Mouse (Mus musculus) embryonic facial prominence, embryonic 10.5 days (tissue): ENCODE data around the gene Dnpep. TPM values are rescaled to one million over a fixed set of nuclear protein-coding genes. Genes with fewer than 3 reads are reported as not detected.

Source experiments
- DNase-seq: peaks from one replicate; pipeline ENCODE4 v3.0.0-alpha.2; 2017; ENCODE audit warnings: low spot score
- H3K27ac ChIP-seq: fragments of 300-500 bp; sonication (generic); replicated peaks from 2 replicates; pipeline ENCODE4 v1.5.1; 2016; ENCODE audit warnings: mild to moderate bottlenecking
- H3K27me3 ChIP-seq: fragments of 300-500 bp; sonication (generic); replicated peaks from 2 replicates; pipeline ENCODE4 v1.6.1; 2016; ENCODE audit warnings: low read depth, mild to moderate bottlenecking; ENCODE audit not compliant: poor library complexity, severe bottlenecking
- H3K36me3 ChIP-seq: fragments of 300-500 bp; sonication (generic); replicated peaks from 2 replicates; pipeline ENCODE4 v1.6.1; 2016; ENCODE audit warnings: mild to moderate bottlenecking, moderate library complexity
- H3K4me1 ChIP-seq: fragments of 300-500 bp; sonication (generic); 2 replicates; pipeline ENCODE4 v1.6.1; 2016
- H3K4me3 ChIP-seq: fragments of 300-500 bp; sonication (generic); 2 replicates; pipeline ENCODE4 v1.5.1; 2016; ENCODE audit warnings: mild to moderate bottlenecking, moderate library complexity
- H3K9me3 ChIP-seq: fragments of 300-500 bp; sonication (generic); 2 replicates; pipeline ENCODE4 v1.6.1; 2016; ENCODE audit warnings: mild to moderate bottlenecking
- WGBS: fragments of 180-500 bp; shearing (Covaris S2); methylation state at CpG from one replicate; pipeline ENCODE4 v1.1.7; 2016; 5-methylcytosine and 5-hydroxymethylcytosine counted together
- polyA plus RNA-seq: library from polyadenylated mRNA; unstranded; fragments of >200 nt; fragmentation: Nextera tagmentation; extraction: Ambion mirVana; gene quantifications from 2 replicates; pipeline ENCODE4 v1.2.1, GENCODE M21; 2016

The Dnpep gene
- polyA plus RNA-seq: 144 and 150 TPM in 2 replicates

DNA sequence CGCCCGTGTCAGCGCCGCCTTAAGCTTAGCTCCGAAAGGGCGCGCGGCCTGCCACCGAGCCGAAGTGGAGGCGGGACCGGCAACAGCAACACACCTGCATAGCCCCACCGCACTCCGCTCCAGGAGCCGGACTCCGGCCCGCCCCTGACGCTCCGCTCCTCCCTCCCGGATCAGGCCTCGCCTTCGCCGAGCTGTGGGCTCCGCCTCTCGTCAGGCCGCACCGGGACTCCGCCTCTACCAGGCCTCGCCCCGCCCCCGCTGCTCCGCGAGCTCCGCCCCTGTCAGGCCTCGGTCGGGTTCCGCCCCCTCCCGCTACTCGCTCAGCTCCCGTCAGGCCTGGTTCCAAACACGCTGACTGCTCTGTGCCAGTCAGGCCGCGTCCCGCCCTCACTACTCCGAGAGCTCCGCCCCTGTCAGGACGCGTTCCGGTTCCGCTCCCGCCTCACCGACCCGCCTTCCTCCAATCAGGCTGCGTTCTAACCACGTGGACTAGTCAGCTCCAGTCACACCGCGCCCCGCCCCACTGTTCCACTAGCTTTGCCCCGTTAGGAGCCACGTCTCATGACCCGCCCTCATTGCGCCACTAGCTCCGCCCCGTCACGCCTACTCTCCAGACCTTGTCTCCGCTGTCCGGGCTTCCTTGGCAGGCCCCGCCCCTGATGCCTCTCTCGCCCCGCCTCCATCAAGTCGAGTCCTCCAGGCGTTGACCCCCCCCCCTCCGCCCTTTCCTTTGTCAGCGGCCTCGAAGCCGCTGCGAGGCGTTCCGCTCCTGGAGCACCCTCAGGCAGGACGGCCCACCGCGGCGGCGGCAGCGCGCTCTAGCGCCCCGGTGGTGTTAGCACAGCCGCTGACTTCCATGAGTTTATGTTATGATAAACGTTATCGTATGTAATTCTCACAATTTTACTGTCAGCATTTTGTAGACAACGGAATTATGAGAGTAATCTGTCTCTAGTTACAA lies at the start of gene Dnpep:
TSS of gene Dnpep (minus strand) at position 750 of the 961 bp plus-strand sequence.
- DNase-seq: peak; percentile 100
- peaks cover 17% of the 10 kb centered on the region for H3K4me1 ChIP-seq
- WGBS: under 1% methylated on average over 92 of the region's 92 CpGs
- H3K27ac ChIP-seq: peak within 1 kb of the TSS; percentile 82
- H3K36me3 ChIP-seq: peaks cover 34% of the 10 kb centered on the region
- H3K9me3 ChIP-seq: no peaks in the 10 kb centered on the region
- no peaks in the 10 kb centered on the region for H3K27me3 ChIP-seq
- H3K4me3 ChIP-seq: peak within 1 kb of the TSS; percentile 68

DNA sequence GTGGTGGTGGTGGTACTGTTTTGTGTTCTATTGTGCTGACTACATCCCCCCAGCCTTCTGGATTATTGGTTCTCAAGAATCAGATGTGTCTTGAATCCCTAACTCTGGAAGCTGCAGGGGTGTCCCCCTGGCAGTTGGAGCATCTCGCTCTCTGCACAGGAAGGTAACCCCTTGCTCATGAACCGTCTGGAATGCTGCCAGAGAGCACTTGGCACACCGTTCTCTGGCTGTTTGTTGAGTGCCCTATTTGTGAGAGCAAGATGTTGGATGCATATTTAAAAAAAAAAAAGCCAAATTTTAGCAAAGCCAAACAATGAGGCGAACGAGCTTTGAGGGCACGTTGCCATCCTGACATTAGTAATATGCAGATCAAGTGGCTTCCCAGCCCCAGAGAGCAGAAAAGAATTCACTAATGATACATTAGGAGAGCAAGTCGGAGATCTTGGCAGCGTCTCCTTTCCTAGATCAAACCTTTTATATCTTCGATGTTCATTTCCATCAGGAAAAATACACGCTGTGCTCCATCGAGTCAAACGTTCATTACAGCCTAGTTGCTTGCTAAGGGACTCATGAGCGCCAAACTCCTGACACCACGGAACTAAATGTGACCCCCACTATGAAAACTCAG lies 47.8 kb upstream of the Dnpep start:
- WGBS: 89% methylated on average over 14 of the region's 14 CpGs
- Histone ChIP-seq H3K27me3 (peaks cover 58% of the 10 kb centered on the region), H3K27ac (no peak overlapping the region), H3K9me3 (no peaks in the 10 kb centered on the region), H3K4me1 (peaks cover 37% of the 10 kb centered on the region), H3K4me3 (no peak overlapping the region), H3K36me3 (no peaks in the 10 kb centered on the region)
- DNase-seq: no peak

DNA sequence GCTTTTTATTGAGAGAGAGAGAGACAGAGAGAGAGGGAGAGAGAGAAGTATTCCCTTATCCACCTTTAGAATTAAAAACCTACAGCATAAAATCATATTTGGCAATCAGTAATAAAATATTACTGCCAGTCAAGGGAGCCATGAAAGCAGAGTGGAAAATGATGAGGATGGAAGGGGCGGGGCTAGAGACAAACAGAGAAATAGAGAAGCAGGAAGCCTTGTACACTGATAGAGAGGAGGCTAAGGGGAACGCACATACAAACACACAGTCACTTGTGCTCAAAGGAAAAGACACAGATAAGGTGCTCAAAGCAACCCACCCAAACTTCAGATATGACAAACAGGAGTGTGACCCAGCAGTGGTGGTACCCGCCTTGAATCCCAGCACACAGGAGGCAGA lies 46.1 kb upstream of the Dnpep start:
- H3K4me3 ChIP-seq: no peak overlapping the region
- peaks cover 40% of the 10 kb centered on the region for H3K4me1 ChIP-seq
- H3K9me3 ChIP-seq: no peaks in the 10 kb centered on the region
- no peaks in the 10 kb centered on the region for H3K36me3 ChIP-seq
- 85% methylated on average over 3 of the region's 3 CpGs for WGBS
- H3K27ac ChIP-seq: no peak overlapping the region
- H3K27me3 ChIP-seq: peaks cover 64% of the 10 kb centered on the region
- no peak for DNase-seq

DNA sequence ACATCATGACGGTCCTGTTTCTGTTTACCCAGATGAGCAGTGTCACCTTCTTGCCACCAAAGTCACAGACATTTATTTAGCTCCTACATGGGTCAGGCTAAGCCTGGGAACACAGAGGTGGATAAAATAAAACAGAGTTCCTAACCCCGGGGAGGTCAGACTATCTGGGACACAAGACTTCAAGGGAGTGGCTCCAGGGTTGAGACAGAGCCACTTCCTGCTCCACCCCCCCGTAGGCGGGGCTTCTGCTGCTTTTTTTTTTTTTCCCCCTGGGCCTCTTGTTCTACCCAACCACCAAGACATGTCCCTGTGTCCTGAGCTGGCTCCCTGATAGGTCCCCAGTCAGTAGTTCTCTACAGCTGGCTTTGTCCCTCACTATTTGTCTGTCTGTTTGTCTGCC lies 44.0 kb upstream of the Dnpep start:
- Histone ChIP-seq H3K36me3 (no peaks in the 10 kb centered on the region), H3K27ac (no peak overlapping the region), H3K4me1 (peaks cover 33% of the 10 kb centered on the region), H3K27me3 (peaks cover 70% of the 10 kb centered on the region), H3K4me3 (no peak overlapping the region), H3K9me3 (no peaks in the 10 kb centered on the region)
- 32% methylated on average over 4 of the region's 4 CpGs for WGBS
- no peak for DNase-seq

DNA sequence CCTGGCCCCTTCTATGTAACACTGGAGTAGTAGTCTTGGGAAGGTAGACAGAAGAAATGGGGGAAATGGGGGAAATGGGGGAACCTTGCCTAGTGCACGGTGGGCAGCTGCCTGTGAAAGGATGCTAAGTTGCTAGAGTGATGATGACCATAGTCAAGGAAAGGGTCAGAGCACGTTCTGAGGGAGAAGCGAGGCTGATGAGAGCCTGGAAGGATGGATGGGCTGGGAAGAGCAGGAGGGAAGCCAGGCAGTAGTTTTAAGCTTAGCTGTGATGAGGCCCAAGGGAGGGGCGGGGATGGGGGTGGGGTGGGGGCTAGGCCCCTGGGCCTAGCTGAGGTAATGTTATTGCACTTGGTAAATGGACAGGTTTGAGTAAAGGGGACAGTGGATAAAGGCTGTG lies 43.3 kb upstream of the Dnpep start:
- Histone ChIP-seq H3K36me3 (no peaks in the 10 kb centered on the region), H3K9me3 (no peaks in the 10 kb centered on the region), H3K4me1 (peaks cover 33% of the 10 kb centered on the region), H3K27me3 (peaks cover 68% of the 10 kb centered on the region), H3K4me3 (peak overlapping the region; percentile 56), H3K27ac (no peak overlapping the region)
- no peak for DNase-seq
- 48% methylated on average over 4 of the region's 4 CpGs for WGBS

DNA sequence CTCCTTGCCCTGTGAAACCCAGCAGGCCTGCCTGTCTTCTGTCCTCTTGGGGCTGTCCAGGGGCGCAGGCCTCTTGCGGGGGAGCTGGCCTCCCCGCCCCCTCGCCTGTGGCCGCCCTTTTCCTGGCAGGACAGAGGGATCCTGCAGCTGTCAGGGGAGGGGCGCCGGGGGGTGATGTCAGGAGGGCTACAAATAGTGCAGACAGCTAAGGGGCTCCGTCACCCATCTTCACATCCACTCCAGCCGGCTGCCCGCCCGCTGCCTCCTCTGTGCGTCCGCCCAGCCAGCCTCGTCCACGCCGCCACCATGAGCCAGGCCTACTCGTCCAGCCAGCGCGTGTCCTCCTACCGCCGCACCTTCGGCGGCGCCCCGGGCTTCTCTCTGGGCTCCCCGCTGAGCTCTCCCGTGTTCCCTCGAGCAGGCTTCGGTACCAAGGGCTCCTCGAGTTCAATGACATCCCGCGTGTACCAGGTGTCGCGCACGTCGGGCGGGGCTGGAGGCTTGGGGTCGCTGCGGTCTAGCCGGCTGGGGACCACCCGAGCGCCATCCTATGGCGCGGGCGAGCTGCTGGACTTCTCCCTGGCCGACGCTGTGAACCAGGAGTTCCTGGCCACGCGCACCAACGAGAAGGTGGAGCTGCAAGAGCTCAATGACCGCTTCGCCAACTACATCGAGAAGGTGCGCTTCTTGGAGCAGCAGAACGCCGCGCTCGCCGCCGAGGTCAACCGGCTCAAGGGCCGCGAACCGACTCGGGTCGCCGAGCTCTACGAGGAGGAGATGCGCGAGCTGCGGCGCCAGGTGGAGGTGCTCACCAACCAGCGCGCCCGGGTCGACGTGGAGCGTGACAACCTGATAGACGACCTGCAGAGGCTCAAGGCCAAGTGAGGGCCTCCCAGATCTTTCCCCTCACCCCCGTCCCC lies 42.6 kb upstream of the Dnpep start, which contains the start of gene Des:
TSS of gene Des (plus strand) at position 218 of the 920 bp plus-strand sequence.
- Histone ChIP-seq H3K36me3 (no peaks in the 10 kb centered on the region), H3K4me1 (peaks cover 39% of the 10 kb centered on the region), H3K4me3 (peak within 1 kb of the TSS; percentile 56), H3K9me3 (no peaks in the 10 kb centered on the region), H3K27me3 (peaks cover 67% of the 10 kb centered on the region), H3K27ac (peak within 1 kb of the TSS; percentile 76)
- peak; percentile 63 for DNase-seq
- WGBS: 3% methylated on average over 80 of the region's 80 CpGs

DNA sequence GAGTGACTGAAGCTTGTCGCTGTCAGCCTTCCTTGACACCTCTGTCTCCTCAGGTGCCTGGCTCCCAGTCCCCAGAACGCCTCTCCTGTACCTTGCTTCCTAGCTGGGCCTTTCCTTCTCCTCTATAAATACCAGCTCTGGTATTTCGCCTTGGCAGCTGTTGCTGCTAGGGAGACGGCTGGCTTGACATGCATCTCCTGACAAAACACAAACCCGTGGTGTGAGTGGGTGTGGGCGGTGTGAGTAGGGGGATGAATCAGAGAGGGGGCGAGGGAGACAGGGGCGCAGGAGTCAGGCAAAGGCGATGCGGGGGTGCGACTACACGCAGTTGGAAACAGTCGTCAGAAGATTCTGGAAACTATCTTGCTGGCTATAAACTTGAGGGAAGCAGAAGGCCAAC lies 41.6 kb upstream of the Dnpep start:
- whole genome bisulfite sequencing: 78% methylated on average over 13 of the region's 13 CpGs

DNA sequence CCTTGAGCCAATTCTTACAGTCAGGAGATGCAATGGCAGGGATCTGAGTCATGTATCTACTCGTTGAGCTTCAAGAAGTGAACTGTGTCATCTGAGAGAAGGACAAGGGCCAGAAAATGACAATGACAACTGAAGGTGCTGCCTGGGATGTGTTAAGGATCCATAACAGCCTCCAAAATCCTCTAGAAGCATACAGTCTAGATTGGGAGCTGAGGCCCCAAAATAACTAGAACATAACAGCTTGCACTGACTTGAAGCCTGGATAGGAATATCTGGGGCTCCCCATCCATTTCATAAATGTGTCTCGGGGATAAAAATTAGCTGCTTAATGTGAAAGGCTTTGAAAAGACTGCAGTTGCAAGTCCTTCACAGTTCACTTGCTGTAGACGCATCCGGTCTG lies 40.2 kb upstream of the Dnpep start:
- Histone ChIP-seq H3K4me1 (peaks cover 39% of the 10 kb centered on the region), H3K27me3 (peaks cover 58% of the 10 kb centered on the region), H3K27ac (no peak overlapping the region), H3K36me3 (no peaks in the 10 kb centered on the region), H3K4me3 (no peak overlapping the region), H3K9me3 (no peaks in the 10 kb centered on the region)
- WGBS: 85% methylated on average over 4 of the region's 4 CpGs
- DNase-seq: no peak

More for the DNA sequence above, 41.6 kb upstream of the Dnpep start:
- Histone ChIP-seq H3K4me3 (no peak overlapping the region), H3K9me3 (no peaks in the 10 kb centered on the region), H3K36me3 (no peaks in the 10 kb centered on the region), H3K27ac (0 out of 2 replicates have a peak overlapping the region, but pooled peaks have one; percentile 0), H3K4me1 (peaks cover 39% of the 10 kb centered on the region), H3K27me3 (peaks cover 61% of the 10 kb centered on the region)
- DNase-seq: no peak

DNA sequence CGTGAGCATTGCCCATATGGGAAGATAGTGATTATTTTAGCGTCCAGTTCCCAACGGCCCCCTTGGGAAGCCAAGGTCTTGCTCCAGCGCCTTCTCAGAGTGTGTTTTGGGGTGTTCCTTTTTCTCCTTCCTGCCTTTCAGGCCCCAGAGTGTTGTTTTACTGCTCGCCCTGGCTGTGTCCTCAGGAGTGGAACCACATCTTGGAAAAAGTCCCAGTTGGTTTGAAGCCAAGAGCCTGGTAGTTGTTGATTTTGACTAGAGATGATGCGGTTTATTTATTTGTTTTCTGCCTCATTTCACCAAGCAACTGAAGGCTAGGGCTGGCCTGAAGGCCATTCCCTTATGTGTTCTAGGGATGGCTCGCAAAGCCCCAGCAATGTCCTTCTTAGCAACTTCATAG lies 39.5 kb upstream of the Dnpep start:
- Histone ChIP-seq H3K4me1 (peaks cover 38% of the 10 kb centered on the region), H3K27ac (no peak overlapping the region), H3K9me3 (no peaks in the 10 kb centered on the region), H3K4me3 (no peak overlapping the region), H3K36me3 (no peaks in the 10 kb centered on the region), H3K27me3 (peaks cover 51% of the 10 kb centered on the region)
- DNase-seq: no peak
- 87% methylated on average over 7 of the region's 7 CpGs for WGBS

DNA sequence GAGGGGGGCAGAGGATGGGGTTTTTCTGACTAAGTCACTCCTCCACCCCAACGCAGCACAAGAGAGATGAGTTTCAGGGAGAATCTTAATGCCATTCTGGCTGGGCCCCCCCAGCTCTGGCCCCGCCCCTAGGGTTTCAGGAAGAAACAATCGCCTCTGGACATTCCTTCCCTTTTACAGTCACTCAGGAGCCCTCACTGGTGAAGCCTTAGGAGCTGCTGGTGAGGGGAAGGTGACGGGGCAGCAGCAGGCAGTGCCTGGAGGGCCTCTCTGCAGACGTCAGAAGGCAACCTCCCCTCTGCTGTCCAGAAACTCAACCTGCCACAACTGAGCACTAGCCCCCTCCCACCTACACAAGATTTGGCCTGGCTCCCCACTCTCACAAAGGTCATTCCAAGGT lies 31.5 kb upstream of the Dnpep start:
- no peaks in the 10 kb centered on the region for H3K9me3 ChIP-seq
- H3K27me3 ChIP-seq: no peaks in the 10 kb centered on the region
- DNase-seq: peak; percentile 27
- H3K4me3 ChIP-seq: no peak overlapping the region
- WGBS: 32% methylated on average over 5 of the region's 5 CpGs
- H3K4me1 ChIP-seq: peaks cover 34% of the 10 kb centered on the region
- H3K36me3 ChIP-seq: no peaks in the 10 kb centered on the region
- H3K27ac ChIP-seq: peak overlapping the region; percentile 69

DNA sequence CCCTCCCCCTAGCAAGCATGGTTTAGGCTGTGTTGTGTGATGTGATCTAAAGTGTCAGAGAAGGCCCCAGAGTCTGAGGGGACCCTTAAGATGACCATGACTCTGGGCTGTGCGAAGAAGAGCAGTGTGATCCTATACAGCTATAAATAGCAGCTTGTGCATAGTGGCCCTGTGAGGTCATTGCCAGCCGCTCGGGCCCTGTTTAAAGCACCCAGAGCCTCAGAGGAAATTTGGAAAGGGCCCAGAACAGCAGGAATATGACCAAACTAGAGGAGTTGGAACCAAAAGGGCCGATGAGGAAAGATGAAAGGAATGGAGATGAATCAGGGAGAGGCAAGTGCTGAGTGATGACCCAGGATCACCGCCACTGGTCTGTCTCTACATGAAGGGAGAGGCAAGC lies 29.5 kb upstream of the Dnpep start:
- Histone ChIP-seq H3K36me3 (no peaks in the 10 kb centered on the region), H3K9me3 (no peaks in the 10 kb centered on the region), H3K4me3 (no peak overlapping the region), H3K27ac (no peak overlapping the region; the same call in 1 of the 2 replicates), H3K27me3 (no peaks in the 10 kb centered on the region; the same call in 1 of the 2 replicates), H3K4me1 (peaks cover 51% of the 10 kb centered on the region)
- 90% methylated on average over 5 of the region's 5 CpGs for WGBS
- no peak for DNase-seq
